Mouse (Mus musculus) large intestine, adult 2 months (tissue): ENCODE results near the gene Bcl2l14. TPM values are rescaled to one million over a fixed set of nuclear protein-coding genes. Genes with fewer than 3 reads are reported as not detected.

ENCODE experiments used
- DNase-seq: peaks from one replicate; pipeline ENCODE4 v3.0.0-alpha.2; 2012; ENCODE audit warnings: low read depth, low spot score
- whole genome bisulfite sequencing: fragments of 180-500 bp; shearing (Covaris S2); methylation state at CpG from one replicate; pipeline ENCODE4 v1.1.7; 2018; 5-methylcytosine and 5-hydroxymethylcytosine counted together
- polyA plus RNA-seq: library from polyadenylated mRNA; depleted of rRNA; stranded (reverse); fragments of >200 nt; gene quantifications from 2 replicates; pipeline ENCODE4 v1.2.3, GENCODE M21; 2012

Gene Bcl2l14
- polyA plus RNA-seq, 1 experiment, result 10.9 TPM

DNA sequence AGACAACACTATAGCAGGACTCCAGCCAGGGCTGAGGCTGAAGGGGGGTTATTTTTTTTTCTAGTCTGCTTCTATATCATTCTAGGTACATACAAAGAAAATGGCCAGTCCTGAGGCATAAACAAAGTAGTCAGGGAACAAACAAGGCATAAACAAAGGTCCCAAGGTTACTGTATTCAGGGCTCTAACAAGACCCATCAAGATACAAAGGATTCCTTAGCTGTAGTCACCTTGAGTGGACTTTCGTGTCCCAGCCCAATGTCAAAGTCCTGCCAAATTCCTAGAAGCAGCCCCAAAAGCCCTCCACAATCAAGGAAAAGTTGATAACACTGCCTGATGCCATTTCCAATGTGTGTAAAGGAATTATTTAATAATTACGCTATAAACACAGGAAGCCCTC lies 5.3 kb upstream of the Bcl2l14 start:
- 85% methylated on average over 2 of the region's 2 CpGs for WGBS
- DNase-seq, result no peak

DNA sequence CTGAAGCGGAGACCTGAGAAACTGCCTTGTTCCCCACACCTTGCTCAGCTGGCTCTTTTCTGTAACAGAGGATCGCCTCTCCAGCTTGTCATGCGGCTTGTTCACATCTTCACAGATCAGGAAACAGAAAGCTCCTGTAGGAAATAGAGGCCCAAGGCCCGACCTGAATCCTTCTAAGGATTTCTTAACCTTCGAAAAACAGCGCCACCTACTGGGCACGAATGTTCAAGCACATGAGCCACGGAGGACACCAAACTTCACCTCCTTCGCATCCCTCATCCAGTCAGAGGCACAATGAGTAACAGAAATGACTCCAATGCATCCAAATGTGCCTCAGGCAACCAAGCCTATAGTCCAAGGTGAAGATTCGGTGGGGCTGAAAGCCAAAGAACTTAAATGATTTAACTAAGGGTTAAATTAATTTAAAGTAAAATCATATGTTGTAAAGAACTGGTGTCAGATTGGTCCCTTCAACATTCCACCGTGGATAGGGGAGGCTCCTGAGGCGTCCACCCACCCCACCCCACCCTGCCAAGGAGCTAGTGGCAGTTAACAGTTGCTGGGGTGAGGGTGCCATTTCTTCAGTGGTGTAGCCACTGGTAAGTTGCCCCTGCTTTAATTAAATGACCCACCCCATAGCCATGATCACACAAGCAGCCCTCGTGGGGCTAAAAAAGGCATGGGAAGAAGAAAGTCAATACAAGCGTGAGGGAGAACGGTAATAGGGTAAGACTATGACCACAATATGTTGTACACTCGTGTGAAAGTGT lies 7.0 kb downstream of the Bcl2l14 start:
- WGBS, result 23% methylated on average over 16 of the region's 16 CpGs
- peak; percentile 85 for DNase-seq

DNA sequence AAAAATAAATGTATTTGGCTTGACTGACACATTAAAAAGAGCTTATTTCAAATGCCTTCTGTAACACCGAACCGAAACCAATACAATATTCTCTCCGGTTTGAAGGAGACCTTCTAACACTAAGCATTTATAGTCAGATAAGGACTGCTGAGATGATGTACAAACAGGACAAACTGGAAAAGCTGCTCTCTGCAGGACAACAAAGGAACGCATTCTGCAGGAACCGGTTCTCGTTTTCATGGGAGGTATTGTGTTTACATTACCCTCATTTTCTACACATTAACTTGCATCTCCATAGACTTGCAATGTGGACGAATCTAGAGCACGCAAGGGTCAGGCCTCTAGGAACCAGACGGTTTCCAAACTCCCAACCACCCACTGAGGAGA lies 7.6 kb downstream of the Bcl2l14 start:
- DNase-seq, result no peak
- WGBS, result 41% methylated on average over 9 of the region's 9 CpGs

DNA sequence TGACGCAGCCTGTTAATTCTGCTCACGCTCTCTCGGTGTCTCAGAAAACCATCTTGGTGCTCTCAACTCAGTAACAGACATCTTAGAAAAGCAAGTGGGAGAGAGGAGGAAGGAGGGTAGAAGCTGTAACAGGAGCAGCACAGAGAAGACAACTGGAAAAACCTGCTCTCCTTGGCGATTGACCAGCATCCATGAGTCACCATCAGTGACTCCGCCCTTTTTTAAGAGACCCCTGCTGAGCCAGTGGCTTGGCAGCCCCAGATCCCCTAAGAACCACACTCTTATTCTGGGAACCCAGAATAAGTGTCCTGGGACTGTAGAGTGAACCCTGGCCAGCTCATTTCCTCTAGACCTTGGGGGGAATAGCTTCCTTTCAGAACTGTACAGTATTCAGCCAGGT lies 11.1 kb downstream of the Bcl2l14 start:
- 22% methylated on average over 5 of the region's 5 CpGs for WGBS
- DNase-seq, result no peak

DNA sequence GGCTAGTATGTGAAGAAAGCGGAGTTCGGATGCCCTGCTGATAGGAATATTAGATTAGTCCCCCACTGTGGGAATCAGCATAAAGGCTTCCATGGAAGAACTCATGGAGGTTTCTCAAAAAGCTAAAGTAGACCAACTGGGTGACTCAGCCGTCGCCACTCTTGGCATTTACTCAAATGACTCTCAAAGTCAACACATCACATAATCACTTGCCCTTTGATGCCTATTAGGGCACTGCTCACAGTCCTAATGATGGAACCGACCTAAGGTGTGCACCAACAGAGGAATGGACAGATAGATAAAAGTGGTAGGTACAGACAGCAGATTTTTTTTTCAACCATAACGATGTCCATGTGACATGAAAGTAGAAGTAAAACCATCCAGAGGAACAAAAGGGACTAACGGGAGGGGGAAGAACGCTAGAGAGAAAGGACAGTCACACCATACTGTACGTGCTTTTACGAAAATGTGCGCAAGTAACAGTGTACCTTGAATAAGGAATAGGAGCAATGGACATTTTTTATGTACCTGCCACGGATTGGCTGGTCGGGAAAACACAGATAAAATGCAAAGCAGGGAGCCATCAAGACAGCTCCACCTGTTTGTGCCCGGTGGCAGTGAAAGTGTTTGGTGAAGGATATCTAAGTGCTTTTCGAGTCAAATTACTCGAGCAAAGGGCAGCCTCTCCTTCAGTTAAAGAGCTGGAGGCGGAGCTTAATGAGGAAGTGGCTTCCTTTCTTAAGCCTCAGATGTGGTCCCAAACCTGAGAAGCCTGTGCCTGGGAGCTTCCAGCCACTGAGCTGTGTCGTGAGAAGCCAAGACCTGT lies 17.8 kb downstream of the Bcl2l14 start:
- peak; percentile 92 for DNase-seq
- 24% methylated on average over 18 of the region's 18 CpGs for WGBS

DNA sequence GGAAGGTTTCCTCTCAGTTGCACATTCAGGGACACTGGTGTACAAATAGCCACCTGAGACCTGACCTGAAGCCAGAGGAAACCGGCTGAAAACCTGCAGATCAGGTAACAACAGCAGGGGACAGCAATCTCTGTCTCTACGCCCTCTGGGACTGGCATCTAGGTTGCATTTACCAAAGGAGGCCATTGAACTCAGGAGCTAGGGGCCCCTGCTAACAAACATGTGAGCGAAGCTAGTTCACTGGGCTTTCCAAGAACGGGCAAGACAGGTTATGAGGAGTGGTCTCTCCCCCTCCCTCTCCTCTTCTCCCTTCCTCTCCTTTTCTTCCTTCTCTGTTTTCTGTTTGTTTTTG lies 18.4 kb downstream of the Bcl2l14 start:
- WGBS, result 26% methylated on average over 4 of the region's 4 CpGs
- no peak for DNase-seq

DNA sequence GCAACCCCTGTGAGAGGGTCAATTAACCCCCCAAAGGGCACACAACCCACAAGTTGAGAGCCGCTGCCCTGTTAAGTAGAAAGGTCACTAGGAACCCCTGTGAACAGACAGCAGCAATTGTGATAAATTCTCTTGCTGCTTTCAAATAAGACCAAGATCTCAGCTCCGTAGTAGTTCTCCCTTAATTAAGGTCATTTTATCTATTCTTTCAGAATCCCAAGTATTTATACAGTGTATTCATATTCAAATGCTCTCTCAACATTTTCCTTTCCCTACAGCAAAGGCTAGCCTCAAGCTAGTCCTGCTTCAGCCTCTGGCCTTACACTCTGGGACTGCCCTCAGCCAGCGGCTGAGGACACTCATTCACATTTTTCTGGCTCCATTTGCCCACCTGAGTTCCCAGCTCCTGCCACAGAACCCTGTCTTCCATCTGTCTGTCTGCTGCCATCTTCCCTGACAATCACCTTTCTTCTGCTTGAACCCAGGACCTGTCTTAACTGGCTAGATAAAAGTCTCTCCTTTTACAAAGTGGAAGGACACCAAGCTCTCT lies 20.5 kb downstream of the Bcl2l14 start:
- 86% methylated on average over 3 of the region's 3 CpGs for WGBS
- DNase-seq, result no peak

DNA sequence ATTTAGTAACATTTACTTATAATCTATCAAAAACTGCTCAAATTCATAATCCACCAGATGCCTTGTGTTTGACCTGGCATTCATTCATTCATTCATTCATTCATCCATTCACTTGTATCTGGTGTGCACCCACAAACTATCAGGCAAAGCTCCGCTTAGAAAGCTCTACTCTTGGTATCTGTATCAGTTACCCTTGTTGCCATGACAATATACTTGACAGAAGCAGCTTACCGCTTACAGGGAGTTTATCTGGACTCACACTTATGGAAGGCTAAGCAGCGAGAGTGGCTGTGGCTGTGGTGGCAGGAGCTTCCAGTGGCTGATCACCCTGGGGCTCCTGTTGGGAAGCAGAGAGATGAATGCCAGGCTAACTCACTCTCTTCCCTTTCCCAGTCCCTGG lies 21.8 kb downstream of the Bcl2l14 start:
- 89% methylated on average over 3 of the region's 3 CpGs for WGBS
- no peak for DNase-seq

DNA sequence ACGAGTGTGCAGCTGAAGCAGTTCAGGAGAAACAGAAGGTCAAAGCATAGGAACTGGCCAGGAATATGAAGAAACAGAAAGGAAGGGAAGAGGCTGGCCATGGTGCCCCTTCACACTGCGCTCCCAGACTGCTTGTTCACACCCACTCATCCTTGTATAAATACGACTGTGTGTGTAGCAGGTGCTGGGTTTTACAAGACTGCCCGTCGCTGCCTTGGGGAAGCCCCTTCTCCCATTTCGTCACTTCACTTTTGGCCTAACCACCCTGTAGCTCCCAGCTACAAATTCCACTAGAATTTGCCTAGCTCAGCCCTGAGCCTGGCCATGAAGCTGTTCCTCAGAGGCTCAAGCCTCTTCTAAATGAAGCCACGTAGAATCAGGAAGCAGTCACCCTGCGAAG lies 24.3 kb downstream of the Bcl2l14 start:
- DNase-seq, result no peak
- 45% methylated on average over 8 of the region's 8 CpGs for WGBS

DNA sequence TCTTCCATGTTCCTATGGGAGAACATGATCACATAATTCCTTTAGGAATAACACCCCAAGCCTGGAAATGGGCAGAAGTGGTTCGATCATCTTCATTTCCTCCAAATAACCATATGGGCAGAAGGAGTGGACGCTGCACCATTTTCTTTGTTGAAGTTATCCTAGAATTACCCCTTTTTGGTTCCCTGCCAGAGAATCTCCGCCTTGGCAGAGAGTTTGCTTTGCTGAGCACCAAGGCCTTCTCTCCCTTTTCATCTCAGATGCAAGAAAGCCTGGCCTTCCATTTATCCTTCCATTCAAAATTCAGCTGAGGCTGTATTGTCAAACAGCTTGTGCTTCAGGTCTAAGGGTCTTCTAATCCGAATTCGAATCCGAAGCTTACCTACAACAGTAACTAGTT lies 25.8 kb downstream of the Bcl2l14 start:
- DNase-seq, result no peak
- WGBS, result 65% methylated on average over 6 of the region's 6 CpGs

DNA sequence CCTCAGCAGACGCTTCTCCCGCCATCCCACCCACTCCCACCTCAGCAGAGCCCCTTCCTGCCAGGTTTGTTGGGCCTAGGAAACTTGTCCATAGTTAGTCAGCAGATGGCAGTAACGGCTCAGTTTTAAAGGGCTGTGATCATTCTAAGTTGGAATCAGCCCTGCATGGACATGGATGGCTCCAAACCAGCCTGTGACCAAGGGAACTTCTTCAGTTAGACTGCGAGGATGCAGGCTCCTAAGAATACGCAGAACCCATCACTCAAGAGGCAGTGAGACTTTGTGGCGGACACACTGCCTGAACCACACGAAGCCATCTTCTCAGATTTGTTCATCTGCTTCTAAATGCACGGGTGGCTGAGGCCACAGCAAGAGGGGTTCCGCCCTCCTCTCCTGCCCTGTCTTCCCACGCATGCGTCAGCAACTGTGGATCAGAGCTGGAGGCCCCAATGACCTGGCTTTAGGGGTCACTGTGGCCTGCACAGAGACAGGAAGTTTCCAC lies 29.1 kb downstream of the Bcl2l14 start:
- 52% methylated on average over 11 of the region's 11 CpGs for WGBS
- no peak for DNase-seq

DNA sequence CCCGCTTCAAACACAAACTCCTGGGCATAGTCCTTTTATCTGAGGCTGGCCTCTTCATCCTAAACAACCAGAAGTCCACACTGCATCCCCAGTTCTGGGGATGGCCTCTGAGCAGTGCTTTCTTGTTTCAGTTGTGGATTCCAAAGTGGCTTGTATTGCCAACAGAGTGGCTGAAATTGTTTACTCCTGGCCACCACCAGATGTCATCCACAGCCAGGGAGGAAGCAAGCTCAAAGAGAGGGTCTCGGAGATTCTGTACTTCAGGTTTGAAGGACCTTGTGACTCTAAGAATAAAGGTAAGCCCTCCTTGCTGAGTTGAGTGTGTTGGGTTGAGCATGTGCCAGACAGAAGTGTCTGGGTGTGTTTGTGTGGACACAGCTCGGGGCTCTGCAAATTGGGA lies 31.0 kb downstream of the Bcl2l14 start:
- DNase-seq, result no peak
- 93% methylated on average over 3 of the region's 3 CpGs for WGBS

DNA sequence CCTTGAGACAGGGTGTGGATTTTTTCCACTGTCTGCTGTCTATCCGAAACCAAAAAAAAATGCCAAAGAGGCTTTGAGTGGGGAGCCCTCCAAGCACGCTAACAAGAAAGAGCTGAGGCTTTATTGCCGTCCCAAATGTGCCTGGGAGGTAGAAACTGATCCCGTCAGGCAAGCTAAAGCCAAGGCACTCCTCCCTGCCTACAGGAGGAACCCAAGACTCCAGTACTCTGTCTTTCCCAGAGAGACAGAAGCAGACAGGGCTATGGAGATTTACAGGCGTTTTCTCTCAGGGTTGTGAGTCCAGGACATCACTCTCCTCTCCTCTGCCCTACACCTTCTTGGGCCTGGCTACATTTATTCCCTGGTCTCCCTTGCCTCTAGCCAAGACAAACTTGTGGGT lies 32.3 kb downstream of the Bcl2l14 start:
- 81% methylated on average over 5 of the region's 5 CpGs for WGBS
- no peak for DNase-seq

DNA sequence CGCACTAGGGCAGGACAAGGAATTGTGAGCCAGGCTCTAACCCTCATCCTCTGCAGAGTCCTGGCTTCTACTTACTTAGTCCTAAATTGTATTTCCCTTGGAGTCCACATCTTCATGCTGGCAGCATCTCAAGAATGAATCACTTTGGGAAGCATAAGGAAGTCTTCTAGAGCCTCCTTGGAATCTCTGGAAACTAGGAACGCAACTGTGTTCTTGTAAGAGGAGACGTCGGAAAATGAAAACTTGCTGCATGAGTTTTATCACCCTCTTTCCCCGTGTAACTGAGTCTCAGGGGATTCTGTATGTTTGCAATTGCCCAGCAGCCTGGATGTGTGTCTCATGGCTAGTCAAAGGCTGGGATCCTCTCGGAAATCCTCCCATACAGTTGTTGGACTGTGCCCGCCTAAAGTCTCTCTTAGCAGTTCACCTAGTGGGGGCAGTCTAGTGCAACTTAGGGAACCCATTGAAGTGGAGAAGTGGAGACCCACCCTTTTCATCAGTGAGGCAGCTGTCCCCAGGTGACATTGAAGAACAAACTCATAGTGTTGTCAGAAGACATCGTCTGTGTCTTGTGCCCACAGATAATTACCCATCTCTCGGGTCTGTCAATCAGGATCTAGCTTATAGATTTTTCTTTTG lies 34.2 kb downstream of the Bcl2l14 start:
- no peak for DNase-seq
- WGBS, result 73% methylated on average over 9 of the region's 9 CpGs

DNA sequence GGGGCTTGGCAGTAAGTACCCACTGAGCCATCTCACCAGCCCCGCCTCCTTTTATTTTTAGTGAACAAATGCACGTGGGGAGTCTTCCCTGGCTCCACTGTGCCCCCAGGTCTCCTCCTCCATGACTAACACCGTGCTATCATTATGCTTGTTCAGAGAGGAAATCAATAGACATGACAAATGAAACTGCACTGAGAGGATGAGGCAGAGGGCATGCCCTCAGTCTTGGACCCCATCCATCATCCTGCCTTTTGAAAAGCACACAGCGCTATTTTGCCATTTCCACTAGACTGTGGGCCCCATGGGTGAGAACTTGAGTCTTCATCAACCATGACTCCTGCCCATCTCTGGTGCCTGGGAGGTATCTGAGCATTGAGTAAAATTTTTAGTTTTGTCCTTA lies 35.5 kb downstream of the Bcl2l14 start:
- 79% methylated on average over 4 of the region's 4 CpGs for WGBS
- DNase-seq, result no peak

DNA sequence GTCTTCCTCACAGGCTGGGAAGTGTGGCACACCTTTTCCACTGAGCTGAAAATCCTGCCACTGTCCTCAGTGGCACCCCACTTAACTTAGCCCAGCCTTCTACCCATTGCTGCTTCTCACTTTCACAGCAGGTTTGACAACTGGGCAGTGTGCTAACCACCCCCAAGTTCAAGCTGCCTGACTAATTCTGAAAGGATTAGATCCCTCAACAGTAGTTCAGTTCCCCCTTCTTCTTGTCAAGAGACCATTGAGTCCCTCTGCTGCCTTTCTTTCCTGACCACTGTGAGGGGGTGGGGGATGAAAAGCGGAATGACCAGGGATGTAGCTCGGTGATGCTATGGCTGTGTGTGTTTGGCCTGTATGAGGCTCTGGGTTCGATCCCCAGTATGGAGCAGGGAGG lies 37.2 kb downstream of the Bcl2l14 start:
- WGBS, result 93% methylated on average over 3 of the region's 3 CpGs
- DNase-seq, result no peak

DNA sequence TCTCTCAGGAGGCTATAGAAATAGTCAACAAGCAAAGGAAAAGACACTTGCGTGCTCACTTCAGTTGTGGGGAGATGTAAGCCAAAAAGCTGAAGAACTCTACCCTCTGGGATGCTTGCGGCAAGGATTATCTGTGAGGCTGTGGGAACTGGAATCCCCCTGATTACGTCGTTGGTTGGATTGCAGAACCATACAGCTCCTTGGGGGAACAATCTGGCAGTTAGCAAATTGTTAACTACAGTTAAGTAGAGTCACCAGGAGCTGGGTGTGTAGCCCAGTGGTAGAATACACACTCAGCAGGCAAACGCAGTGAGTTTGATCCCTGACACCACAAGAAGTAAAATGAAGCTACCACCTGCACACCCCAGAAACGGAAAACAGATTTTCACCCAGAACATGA lies 37.9 kb downstream of the Bcl2l14 start:
- no peak for DNase-seq
- 80% methylated on average over 6 of the region's 6 CpGs for WGBS

DNA sequence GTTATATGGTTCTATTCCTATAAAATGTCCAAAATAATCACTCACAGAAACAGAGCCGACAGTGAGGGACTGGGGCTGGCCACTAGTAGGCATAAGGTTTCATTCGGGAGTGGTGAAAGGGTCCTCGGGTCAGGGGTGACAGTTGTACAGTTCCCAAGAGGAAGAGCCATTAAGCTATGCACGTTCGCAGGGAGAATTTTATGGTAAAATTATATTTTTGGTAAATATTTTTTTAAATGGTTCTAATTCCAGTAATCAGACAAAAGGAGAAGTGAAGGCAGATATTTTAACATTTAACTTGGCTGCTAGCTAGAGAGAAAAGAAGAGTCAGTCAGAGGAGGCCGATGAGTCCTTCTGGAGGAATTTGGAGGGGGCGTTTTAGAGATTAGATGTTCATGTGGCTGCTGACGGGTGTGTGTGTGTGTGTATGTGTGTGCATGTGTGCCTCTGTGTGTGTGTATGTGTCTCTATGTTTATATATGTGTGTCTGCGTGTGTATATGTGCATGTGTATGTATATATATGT lies 38.8 kb downstream of the Bcl2l14 start:
- 81% methylated on average over 9 of the region's 9 CpGs for WGBS
- DNase-seq, result no peak

DNA sequence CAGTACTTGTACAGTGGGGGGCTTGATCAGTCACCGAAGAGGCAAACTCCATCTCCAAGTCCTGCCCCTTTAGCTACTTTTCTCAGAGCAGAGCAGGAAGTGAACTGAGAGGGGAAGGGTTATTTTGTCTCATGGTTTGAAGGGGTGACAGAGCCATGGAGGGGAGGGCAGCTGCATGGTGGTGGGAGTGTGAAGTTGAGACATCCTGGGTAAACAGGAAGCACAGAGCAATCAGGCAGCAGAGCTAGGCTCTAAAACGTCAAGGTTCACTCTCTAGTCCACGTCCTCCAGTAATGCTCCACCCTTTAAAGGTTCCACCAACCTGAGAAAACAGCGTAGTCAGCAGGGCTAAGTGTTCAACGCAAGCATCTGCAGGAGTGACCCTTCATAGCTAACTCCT lies 40.8 kb downstream of the Bcl2l14 start:
- DNase-seq, result no peak

DNA sequence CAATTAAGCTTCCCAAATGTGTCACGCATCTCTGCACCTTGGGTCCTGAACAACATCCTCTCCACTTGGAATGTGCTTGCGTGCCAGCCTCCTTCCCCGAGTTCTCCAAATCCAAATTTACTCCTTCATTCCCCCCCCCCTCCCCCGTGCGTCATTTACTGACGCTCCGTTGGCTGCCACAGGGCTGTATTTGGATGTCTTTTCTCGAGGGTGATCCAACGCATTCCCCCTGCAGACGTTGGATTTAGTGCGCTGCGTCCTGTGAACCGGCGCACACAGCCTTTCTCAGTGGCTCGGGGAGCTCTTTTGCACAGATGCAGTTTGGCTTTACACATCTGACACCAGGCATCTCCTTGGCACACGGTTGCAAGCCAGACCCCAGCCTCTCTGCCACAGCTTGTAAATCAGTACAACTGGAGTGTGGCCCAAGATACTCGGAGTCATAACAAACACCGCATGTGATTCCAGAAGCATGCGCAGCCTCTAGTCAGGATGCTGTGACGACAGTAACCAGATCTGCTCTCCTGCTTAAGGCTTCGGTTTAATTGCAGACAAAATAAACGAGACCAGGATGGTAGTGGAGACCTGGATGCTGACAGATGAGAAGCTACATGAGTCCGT lies 43.4 kb downstream of the Bcl2l14 start:
- no peak for DNase-seq

More for the DNA sequence above, 40.8 kb downstream of the Bcl2l14 start:
- 55% methylated on average over 5 of the region's 5 CpGs for WGBS

More for the DNA sequence above, 43.4 kb downstream of the Bcl2l14 start:
- WGBS, result 59% methylated on average over 23 of the region's 23 CpGs
